Mouse (Mus musculus) left cerebral cortex, postnatal 4 days (tissue): ENCODE data around the gene Pole. TPM values are rescaled to one million over a fixed set of nuclear protein-coding genes. Genes with fewer than 3 reads are reported as not detected.
A peak's percentile ranks its signal among the peaks of the same experiment; 100 is the strongest.

Source experiments
- DNase-seq: peaks from one replicate; pipeline ENCODE4 v3.0.0-alpha.2; 2022
- intact Hi-C: fragments of 180-260 bp; cut with DNase I; formaldehyde crosslinking; loops from one replicate; pipeline ENCODE4 v1.15.1; 2025
- total RNA-seq, 2 experiments: library from RNA; stranded (reverse); gene quantifications; 2 replicates each; pipeline ENCODE4 v1.2.3; 2021

Pole gene
- total RNA-seq, result 1 to 10 TPM; 8.0 to 9.1 TPM

GRCm38 (mm10) chr5:110285770-110286445, at the start of gene Pole, which contains the start of gene Pxmp2:
Gene Pole (plus strand): TSS chr5:110286306.
Gene Pxmp2 (minus strand): TSS chr5:110286186.
- intact Hi-C loops, result no loop called here
- peak; percentile 93 for DNase-seq

GRCm38 (mm10) chr5:110244091-110244490, 42.0 kb upstream of the Pole start:
- no peak for DNase-seq
- intact Hi-C loops, result no loop called here

GRCm38 (mm10) chr5:110266941-110267340, 19.2 kb upstream of the Pole start:
- intact Hi-C loops, result no loop called here
- DNase-seq, result no peak

GRCm38 (mm10) chr5:110269141-110270101, 16.7 kb upstream of the Pole start, which contains the start of gene Pgam5:
Gene Pgam5 (minus strand): TSS chr5:110269913.
- intact Hi-C loops, result no loop called here
- DNase-seq, result peak; percentile 97

GRCm38 (mm10) chr5:110270242-110270641, 15.9 kb upstream of the Pole start:
- intact Hi-C loops, result no loop called here

GRCm38 (mm10) chr5:110274147-110274546, 12.0 kb upstream of the Pole start:
- intact Hi-C loops, result no loop called here
- no peak for DNase-seq

More at GRCm38 (mm10) chr5:110270242-110270641, 15.9 kb upstream of the Pole start:
- DNase-seq, result no peak

GRCm38 (mm10) chr5:110274846-110275245, 11.3 kb upstream of the Pole start:
- intact Hi-C loops, result no loop called here

GRCm38 (mm10) chr5:110276391-110276790, 9.7 kb upstream of the Pole start:
- no peak for DNase-seq

More at GRCm38 (mm10) chr5:110274846-110275245, 11.3 kb upstream of the Pole start:
- DNase-seq, result no peak

GRCm38 (mm10) chr5:110276910-110277309, 9.2 kb upstream of the Pole start:
- no peak for DNase-seq
- intact Hi-C loops, result no loop called here

More at GRCm38 (mm10) chr5:110276391-110276790, 9.7 kb upstream of the Pole start:
- intact Hi-C loops, result no loop called here

- intact Hi-C loops, result no loop called here
- no peak for DNase-seq
Observed at GRCm38 (mm10) chr5:110281984-110282383, 4.1 kb upstream of the Pole start.

- intact Hi-C loops, result no loop called here
- peak; percentile 70 for DNase-seq
Observed at GRCm38 (mm10) chr5:110284536-110284935, 1.6 kb upstream of the Pole start.

- no peak for DNase-seq
- intact Hi-C loops, result no loop called here
Observed at GRCm38 (mm10) chr5:110285156-110285555, 950 bp upstream of the Pole start.

GRCm38 (mm10) chr5:110286446-110287083, 459 bp downstream of the Pole start:
- intact Hi-C loops, result no loop called here
- no peak for DNase-seq

GRCm38 (mm10) chr5:110287084-110287475, 974 bp downstream of the Pole start:
- no peak for DNase-seq
- intact Hi-C loops, result no loop called here

GRCm38 (mm10) chr5:110291649-110292048, 5.5 kb downstream of the Pole start:
- intact Hi-C loops, result no loop called here
- DNase-seq, result no peak

GRCm38 (mm10) chr5:110296637-110297036, 10.5 kb downstream of the Pole start:
- intact Hi-C loops, result no loop called here
- no peak for DNase-seq

GRCm38 (mm10) chr5:110300591-110300990, 14.5 kb downstream of the Pole start:
- DNase-seq, result no peak
- intact Hi-C loops, result no loop called here

GRCm38 (mm10) chr5:110308861-110309260, 22.8 kb downstream of the Pole start:
- peak; percentile 31 for DNase-seq
- intact Hi-C loops, result no loop called here

- intact Hi-C loops, result no loop called here
- no peak for DNase-seq
Observed at GRCm38 (mm10) chr5:110313127-110313526, 27.0 kb downstream of the Pole start.

GRCm38 (mm10) chr5:110330508-110330907, 44.4 kb downstream of the Pole start:
- intact Hi-C loops, result no loop called here

GRCm38 (mm10) chr5:110338792-110339191, 52.7 kb downstream of the Pole start:
- intact Hi-C loops, result no loop called here
- DNase-seq, result no peak

More at GRCm38 (mm10) chr5:110330508-110330907, 44.4 kb downstream of the Pole start:
- no peak for DNase-seq
